Mouse (Mus musculus) embryonic fibroblast, embryonic 13.5 days (primary cell): ENCODE results near the gene Olfr970. TPM values are rescaled to one million over a fixed set of nuclear protein-coding genes. Genes with fewer than 3 reads are reported as not detected.
"Not testable (repeated sequence)": the region's sequence is repeated elsewhere in the genome, so short reads cannot be mapped to it uniquely, and the experiment has no call there.

Experiments
- H3K27ac ChIP-seq: 2 replicates; pipeline ENCODE4 v1.5.1; 2012; ENCODE audit warnings: low read length, control low read depth, inconsistent platforms; ENCODE audit not compliant: insufficient read depth
- H3K4me1 ChIP-seq: 2 replicates; pipeline ENCODE4 v1.6.1; 2011; ENCODE audit warnings: low read length; ENCODE audit not compliant: control insufficient read depth, insufficient read depth
- H3K4me3 ChIP-seq: 2 replicates; pipeline ENCODE4 v1.5.1; 2011; ENCODE audit warnings: mild to moderate bottlenecking, control low read depth, low read length; ENCODE audit not compliant: insufficient read depth
- CTCF ChIP-seq: IDR thresholded peaks from 2 replicates; pipeline ENCODE4 v1.5.1; 2011; ENCODE audit warnings: mild to moderate bottlenecking, control low read depth, low read length, moderate library complexity, borderline replicate concordance; ENCODE audit not compliant: insufficient read depth
- POLR2A ChIP-seq: IDR thresholded peaks from 2 replicates; pipeline ENCODE4 v1.6.1; 2011; ENCODE audit warnings: low read depth, mild to moderate bottlenecking, control low read depth, low read length, moderate library complexity
- polyA plus RNA-seq: library from polyadenylated mRNA; stranded (reverse); fragments of >200 nt; gene quantifications from 2 replicates; pipeline ENCODE4 v1.2.4, GENCODE M21; 2011; ENCODE audit warnings: low read depth; ENCODE audit not compliant: missing spikeins, insufficient read length

Gene Olfr970
- not detected in 2 replicates for polyA plus RNA-seq

- Histone ChIP-seq H3K4me3 (no peak within 1 kb of the TSS), H3K27ac (no peak within 1 kb of the TSS), H3K4me1 (no peaks in the 10 kb centered on the region)
- TF ChIP-seq CTCF (no peak), POLR2A (no peak)
Observed at GRCm38 (mm10) chr9:39808560-39808959, at the start of gene Olfr970. TSS of gene Olfr970 (plus strand) at chr9:39808860.

GRCm38 (mm10) chr9:39783153-39783552 is 25.5 kb upstream of the Olfr970 start, which contains the start of gene Olfr968:
TSS of gene Olfr968 (minus strand) at chr9:39783253.
- no peak for TF ChIP-seq POLR2A
- TF ChIP-seq CTCF = no peak
- no peak within 1 kb of the TSS for H3K27ac ChIP-seq
- no peak within 1 kb of the TSS for H3K4me3 ChIP-seq
- H3K4me1 ChIP-seq = no peaks in the 10 kb centered on the region

- TF ChIP-seq POLR2A (no peak), CTCF (no peak)
- Histone ChIP-seq H3K27ac (no peak within 1 kb of the TSS), H3K4me3 (no peak within 1 kb of the TSS), H3K4me1 (no peaks in the 10 kb centered on the region)
Observed at GRCm38 (mm10) chr9:39790558-39790957, 18.1 kb upstream of the Olfr970 start, which contains the start of gene Olfr969. TSS of gene Olfr969 (plus strand) at chr9:39790945.

DNA sequence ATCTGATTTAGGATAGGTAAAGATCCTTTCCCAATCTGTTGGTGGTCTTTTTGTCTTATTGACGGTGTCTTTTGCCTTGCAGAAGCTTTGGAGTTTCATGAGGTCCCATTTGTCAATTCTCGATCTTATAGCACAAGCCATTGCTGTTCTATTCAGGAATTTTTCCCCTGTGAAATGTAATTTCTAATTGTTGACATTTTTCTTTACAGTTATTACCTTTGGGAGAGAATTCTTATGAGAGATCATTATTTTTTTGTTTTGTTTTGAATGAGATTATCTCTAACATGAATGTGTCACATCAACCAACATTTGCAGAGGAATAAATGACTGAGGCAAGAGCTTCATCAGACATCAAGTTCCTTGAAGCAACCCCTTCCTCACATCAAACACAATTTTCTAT is 27.9 kb downstream of the Olfr970 start, which contains the start of gene Olfr971:
Gene Olfr971 (plus strand): TSS at position 301 of the 400 bp plus-strand sequence.
- not testable (repeated sequence) for H3K4me1 ChIP-seq, H3K4me3 ChIP-seq, H3K27ac ChIP-seq

DNA sequence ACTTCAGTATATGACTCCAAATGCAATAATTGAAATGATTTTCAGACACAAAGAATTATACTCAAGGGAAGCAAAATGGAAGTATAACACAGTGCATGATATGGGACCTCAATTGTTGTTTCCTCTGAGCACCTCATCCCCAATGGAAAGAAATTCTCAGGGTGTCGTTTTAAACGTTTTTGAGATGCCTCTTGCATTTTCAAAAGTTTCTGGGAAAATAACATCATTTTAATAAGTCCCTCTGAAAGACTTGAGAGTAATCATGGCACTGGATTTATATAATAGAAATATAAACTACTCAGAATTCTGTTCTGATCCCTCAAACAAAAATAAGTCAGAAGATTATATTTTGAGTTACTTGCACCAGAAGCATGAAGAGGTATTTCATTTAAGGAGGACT is 57.5 kb downstream of the Olfr970 start, which contains the start of gene Olfr972:
Gene Olfr972 (plus strand): TSS at position 301 of the 400 bp plus-strand sequence.
- TF ChIP-seq POLR2A (no peak), CTCF (no peak)
- no peaks in the 10 kb centered on the region for H3K4me1 ChIP-seq
- H3K4me3 ChIP-seq = no peak within 1 kb of the TSS
- no peak within 1 kb of the TSS for H3K27ac ChIP-seq

Other genes with a start within 250 kb of the Olfr970 start
- not detected in 2 replicates for gene Olfr959, start 233.3 kb upstream of the Olfr970 start, polyA plus RNA-seq
- gene AW551984, start 204.5 kb upstream of the Olfr970 start, polyA plus RNA-seq = 27.0 and 64.8 TPM in 2 replicates
- not detected in 2 replicates for gene Olfr148, start 198.2 kb upstream of the Olfr970 start, polyA plus RNA-seq
- not detected in 2 replicates for gene Olfr960, start 187.5 kb upstream of the Olfr970 start, polyA plus RNA-seq
- gene Olfr961, start 163.8 kb upstream of the Olfr970 start, polyA plus RNA-seq = not detected in 2 replicates
- gene Olfr963, start 141.7 kb upstream of the Olfr970 start, polyA plus RNA-seq = not detected in 2 replicates
- not detected in 2 replicates for gene Olfr149, start 101.7 kb upstream of the Olfr970 start, polyA plus RNA-seq
- not detected in 2 replicates for gene Olfr965, start 97.5 kb upstream of the Olfr970 start, polyA plus RNA-seq
- not detected in 2 replicates for gene Olfr150, start 77.9 kb upstream of the Olfr970 start, polyA plus RNA-seq
- gene Olfr967, start 62.6 kb upstream of the Olfr970 start, polyA plus RNA-seq = not detected in 2 replicates
- gene Olfr968, start 25.6 kb upstream of the Olfr970 start, polyA plus RNA-seq = not detected in 2 replicates
- gene Olfr969, start 17.9 kb upstream of the Olfr970 start, polyA plus RNA-seq = not detected in 2 replicates
- gene Olfr971, start 28.0 kb downstream of the Olfr970 start, polyA plus RNA-seq = not detected in 2 replicates
- not detected in 2 replicates for gene Olfr972, start 57.6 kb downstream of the Olfr970 start, polyA plus RNA-seq
- gene Olfr229, start 98.5 kb downstream of the Olfr970 start, polyA plus RNA-seq = not detected in 2 replicates
- gene Olfr974, start 128.6 kb downstream of the Olfr970 start, polyA plus RNA-seq = not detected in 2 replicates
- gene Olfr975, start 143.2 kb downstream of the Olfr970 start, polyA plus RNA-seq = not detected in 2 replicates
- gene Olfr976, start 152.3 kb downstream of the Olfr970 start, polyA plus RNA-seq = not detected in 2 replicates
- not detected in 2 replicates for gene Olfr978, start 183.3 kb downstream of the Olfr970 start, polyA plus RNA-seq
- not detected in 2 replicates for gene Olfr979, start 194.6 kb downstream of the Olfr970 start, polyA plus RNA-seq
- gene Olfr980, start 200.7 kb downstream of the Olfr970 start, polyA plus RNA-seq = not detected in 2 replicates
- not detected in 2 replicates for gene Olfr981, start 212.6 kb downstream of the Olfr970 start, polyA plus RNA-seq